Mouse (Mus musculus) cortical plate, adult 2 months (tissue): ENCODE results near the gene Snx11.

Source experiments
- CTCF ChIP-seq: fragments of 200-500 bp; IDR thresholded peaks from 2 replicates; pipeline ENCODE4 v1.5.1; 2011; ENCODE audit warnings: mild to moderate bottlenecking, control low read depth, low read length; ENCODE audit not compliant: insufficient read depth; ENCODE audit errors: extremely low read depth
- POLR2A ChIP-seq: fragments of 200-500 bp; IDR thresholded peaks from 2 replicates; pipeline ENCODE4 v1.6.1; 2011; ENCODE audit warnings: mild to moderate bottlenecking, low read length, control low read depth; ENCODE audit not compliant: insufficient read depth; ENCODE audit errors: extremely low read depth

GRCm38 (mm10) chr11:96766555-96766954 is 10.8 kb downstream of the Snx11 start:
- TF ChIP-seq POLR2A, result no peak
- no peak for TF ChIP-seq CTCF
